Mouse (Mus musculus): ENCODE measurements at regions not wholly inside any gene's neighbourhood (a gene's known extent, or its start where the extent isn't known, plus 50 kb on each side); places are given as distances from the start of the nearest gene placed in this dataset.

GRCm38 (mm10) chr12:26130011-26130410 lies 285.0 kb downstream of the Rnf144a start:
- H3K4me3 ChIP-seq (ENCODE audit: low read depth, low read length), result no peak overlapping the region
- TF ChIP-seq POLR2A (IDR thresholded peaks at IDR 0.05; ENCODE audit: insufficient read depth, low read length) (no peak), EP300 (IDR thresholded peaks at IDR 0.05; ENCODE audit: insufficient read depth, low read depth, low read length) (no peak), CTCF (IDR thresholded peaks at IDR 0.05; ENCODE audit: low read depth, low read length) (no peak)
- no peaks in the 10 kb centered on the region for H3K36me3 ChIP-seq (ENCODE audit: control insufficient read depth, insufficient read depth, low read length, poor library complexity, severe bottlenecking)
- no peaks in the 10 kb centered on the region for H3K4me1 ChIP-seq (ENCODE audit: control insufficient read depth, insufficient read depth, low read length)
- no peak overlapping the region for H3K9ac ChIP-seq (ENCODE audit: low read depth, poor library complexity, severe bottlenecking)
- no peaks in the 10 kb centered on the region for H3K27me3 ChIP-seq (ENCODE audit: control insufficient read depth, insufficient read depth, low read length, poor library complexity, severe bottlenecking)
- H3K9me3 ChIP-seq (replicated peaks; ENCODE audit: control insufficient read depth, insufficient read depth, low read length, poor library complexity, severe bottlenecking), result no peaks in the 10 kb centered on the region
- no peak overlapping the region for H3K27ac ChIP-seq (ENCODE audit: insufficient read depth, low read length)

GRCm38 (mm10) chr12:26129511-26129910 lies 285.5 kb downstream of the Rnf144a start:
- Histone ChIP-seq H3K36me3 (ENCODE audit: control insufficient read depth, insufficient read depth, low read length, poor library complexity, severe bottlenecking) (no peaks in the 10 kb centered on the region), H3K27ac (ENCODE audit: insufficient read depth, low read length) (no peak overlapping the region), H3K9ac (ENCODE audit: low read depth, poor library complexity, severe bottlenecking) (no peak overlapping the region), H3K4me3 (ENCODE audit: low read depth, low read length) (no peak overlapping the region), H3K9me3 (replicated peaks; ENCODE audit: control insufficient read depth, insufficient read depth, low read length, poor library complexity, severe bottlenecking) (no peaks in the 10 kb centered on the region), H3K27me3 (ENCODE audit: control insufficient read depth, insufficient read depth, low read length, poor library complexity, severe bottlenecking) (no peaks in the 10 kb centered on the region), H3K4me1 (ENCODE audit: control insufficient read depth, insufficient read depth, low read length) (no peaks in the 10 kb centered on the region)
- no peak for TF ChIP-seq EP300 (IDR thresholded peaks at IDR 0.05; ENCODE audit: insufficient read depth, low read depth, low read length)

GRCm38 (mm10) chr12:26128851-26129250 lies 286.2 kb downstream of the Rnf144a start:
- Histone ChIP-seq H3K9me3 (replicated peaks; ENCODE audit: control insufficient read depth, insufficient read depth, low read length, poor library complexity, severe bottlenecking) (no peaks in the 10 kb centered on the region), H3K27ac (ENCODE audit: insufficient read depth, low read length) (no peak overlapping the region), H3K4me1 (ENCODE audit: control insufficient read depth, insufficient read depth, low read length) (no peaks in the 10 kb centered on the region), H3K9ac (ENCODE audit: low read depth, poor library complexity, severe bottlenecking) (no peak overlapping the region), H3K36me3 (ENCODE audit: control insufficient read depth, insufficient read depth, low read length, poor library complexity, severe bottlenecking) (no peaks in the 10 kb centered on the region), H3K4me3 (ENCODE audit: low read depth, low read length) (no peak overlapping the region), H3K27me3 (ENCODE audit: control insufficient read depth, insufficient read depth, low read length, poor library complexity, severe bottlenecking) (no peaks in the 10 kb centered on the region)
- TF ChIP-seq CTCF (IDR thresholded peaks at IDR 0.05; ENCODE audit: low read depth, low read length) (no peak), POLR2A (IDR thresholded peaks at IDR 0.05; ENCODE audit: insufficient read depth, low read length) (no peak)

- Histone ChIP-seq H3K9me3 (replicated peaks; ENCODE audit: control insufficient read depth, insufficient read depth, low read length, poor library complexity, severe bottlenecking) (no peaks in the 10 kb centered on the region), H3K9ac (ENCODE audit: low read depth, poor library complexity, severe bottlenecking) (no peak overlapping the region), H3K36me3 (ENCODE audit: control insufficient read depth, insufficient read depth, low read length, poor library complexity, severe bottlenecking) (no peaks in the 10 kb centered on the region), H3K27ac (ENCODE audit: insufficient read depth, low read length) (no peak overlapping the region), H3K4me1 (ENCODE audit: control insufficient read depth, insufficient read depth, low read length) (no peaks in the 10 kb centered on the region), H3K27me3 (ENCODE audit: control insufficient read depth, insufficient read depth, low read length, poor library complexity, severe bottlenecking) (no peaks in the 10 kb centered on the region), H3K4me3 (ENCODE audit: low read depth, low read length) (no peak overlapping the region)
- TF ChIP-seq EP300 (IDR thresholded peaks at IDR 0.05; ENCODE audit: insufficient read depth, low read depth, low read length) (no peak), CTCF (IDR thresholded peaks at IDR 0.05; ENCODE audit: low read depth, low read length) (no peak), POLR2A (IDR thresholded peaks at IDR 0.05; ENCODE audit: insufficient read depth, low read length) (no peak)
Observed at GRCm38 (mm10) chr12:26126260-26126659, 288.8 kb downstream of the Rnf144a start.

GRCm38 (mm10) chr12:26124211-26124610 lies 290.8 kb downstream of the Rnf144a start:
- no peak overlapping the region for H3K27ac ChIP-seq (ENCODE audit: insufficient read depth, low read length)
- no peak for TF ChIP-seq POLR2A (IDR thresholded peaks at IDR 0.05; ENCODE audit: insufficient read depth, low read length)
- no peak for TF ChIP-seq EP300 (IDR thresholded peaks at IDR 0.05; ENCODE audit: insufficient read depth, low read depth, low read length)
- TF ChIP-seq CTCF (IDR thresholded peaks at IDR 0.05; ENCODE audit: low read depth, low read length), result no peak
- no peaks in the 10 kb centered on the region for H3K36me3 ChIP-seq (ENCODE audit: control insufficient read depth, insufficient read depth, low read length, poor library complexity, severe bottlenecking)

GRCm38 (mm10) chr12:26115339-26115912 lies 299.6 kb downstream of the Rnf144a start:
- Histone ChIP-seq H3K9ac (ENCODE audit: low read depth, poor library complexity, severe bottlenecking) (no peak overlapping the region), H3K36me3 (ENCODE audit: control insufficient read depth, insufficient read depth, low read length, poor library complexity, severe bottlenecking) (no peaks in the 10 kb centered on the region), H3K27me3 (ENCODE audit: control insufficient read depth, insufficient read depth, low read length, poor library complexity, severe bottlenecking) (no peaks in the 10 kb centered on the region), H3K27ac (ENCODE audit: insufficient read depth, low read length) (no peak overlapping the region), H3K4me3 (ENCODE audit: low read depth, low read length) (no peak overlapping the region), H3K4me1 (ENCODE audit: control insufficient read depth, insufficient read depth, low read length) (no peaks in the 10 kb centered on the region), H3K9me3 (replicated peaks; ENCODE audit: control insufficient read depth, insufficient read depth, low read length, poor library complexity, severe bottlenecking) (0 out of 2 replicates have a peak, but pooled peaks cover 4% of the 10 kb centered on the region)
- no peak for TF ChIP-seq POLR2A (IDR thresholded peaks at IDR 0.05; ENCODE audit: insufficient read depth, low read length)
- no peak for TF ChIP-seq CTCF (IDR thresholded peaks at IDR 0.05; ENCODE audit: low read depth, low read length)
- TF ChIP-seq EP300 (IDR thresholded peaks at IDR 0.05; ENCODE audit: insufficient read depth, low read depth, low read length), result no peak

More at GRCm38 (mm10) chr12:26124211-26124610, 290.8 kb downstream of the Rnf144a start:
- Histone ChIP-seq H3K4me3 (ENCODE audit: low read depth, low read length) (no peak overlapping the region), H3K27me3 (ENCODE audit: control insufficient read depth, insufficient read depth, low read length, poor library complexity, severe bottlenecking) (no peaks in the 10 kb centered on the region), H3K9ac (ENCODE audit: low read depth, poor library complexity, severe bottlenecking) (no peak overlapping the region), H3K4me1 (ENCODE audit: control insufficient read depth, insufficient read depth, low read length) (no peaks in the 10 kb centered on the region), H3K9me3 (replicated peaks; ENCODE audit: control insufficient read depth, insufficient read depth, low read length, poor library complexity, severe bottlenecking) (no peaks in the 10 kb centered on the region)
